Mouse (Mus musculus) spleen, adult 2 months (tissue): Measurements from ENCODE around the gene Tnf. TPM values are rescaled to one million over a fixed set of nuclear protein-coding genes. Genes with fewer than 3 reads are reported as not detected.

Experiments used
- DNase-seq, 2 experiments: peaks; one replicate each; pipeline versions ENCODE4 v3.0.0 to v3.0.0-alpha.2; 2012 to 2021; ENCODE audit warnings: low spot score in 2 of 2, low read depth in 1 of 2
- H3K27ac ChIP-seq: fragments of 200-500 bp; 2 replicates; pipeline ENCODE4 v1.5.1; 2012; ENCODE audit warnings: low read length, inconsistent platforms; ENCODE audit not compliant: insufficient read depth
- H3K27me3 ChIP-seq: fragments of 200-500 bp; 2 replicates; pipeline ENCODE4 v1.6.1; 2012; ENCODE audit warnings: mild to moderate bottlenecking, moderate library complexity, low read length, inconsistent platforms; ENCODE audit not compliant: control insufficient read depth, insufficient read depth
- H3K36me3 ChIP-seq: fragments of 200-500 bp; 2 replicates; pipeline ENCODE4 v1.6.1; 2012; ENCODE audit warnings: mild to moderate bottlenecking, low read length, inconsistent platforms; ENCODE audit not compliant: control insufficient read depth, insufficient read depth
- H3K4me1 ChIP-seq: fragments of 200-500 bp; 2 replicates; pipeline ENCODE4 v1.6.1; 2011; ENCODE audit warnings: inconsistent platforms; ENCODE audit not compliant: control insufficient read depth, insufficient read depth, insufficient read length
- H3K4me3 ChIP-seq: fragments of 200-500 bp; 2 replicates; pipeline ENCODE4 v1.5.1; 2011; ENCODE audit warnings: mild to moderate bottlenecking, inconsistent platforms; ENCODE audit not compliant: insufficient read depth, insufficient read length; ENCODE audit errors: extremely low read depth
- CTCF ChIP-seq: fragments of 200-500 bp; IDR thresholded peaks from 2 replicates; pipeline ENCODE4 v1.5.1; 2011; ENCODE audit warnings: mild to moderate bottlenecking, inconsistent platforms; ENCODE audit not compliant: insufficient read depth, insufficient read length, insufficient replicate concordance; ENCODE audit errors: extremely low read depth
- POLR2A ChIP-seq: fragments of 200-500 bp; IDR thresholded peaks from 2 replicates; pipeline ENCODE4 v1.6.1; 2011; ENCODE audit warnings: low read depth, low read length, inconsistent platforms
- WGBS: fragments of 180-500 bp; shearing (Covaris S2); methylation state at CpG from one replicate; pipeline ENCODE4 v1.1.7; 2018; 5-methylcytosine and 5-hydroxymethylcytosine counted together
- polyA plus RNA-seq: library from polyadenylated mRNA; depleted of rRNA; stranded (reverse); fragments of >200 nt; gene quantifications from 2 replicates; pipeline ENCODE4 v1.2.3, GENCODE M21; 2012

Tnf gene
- polyA plus RNA-seq, 1 experiment = 7.5 TPM

DNA sequence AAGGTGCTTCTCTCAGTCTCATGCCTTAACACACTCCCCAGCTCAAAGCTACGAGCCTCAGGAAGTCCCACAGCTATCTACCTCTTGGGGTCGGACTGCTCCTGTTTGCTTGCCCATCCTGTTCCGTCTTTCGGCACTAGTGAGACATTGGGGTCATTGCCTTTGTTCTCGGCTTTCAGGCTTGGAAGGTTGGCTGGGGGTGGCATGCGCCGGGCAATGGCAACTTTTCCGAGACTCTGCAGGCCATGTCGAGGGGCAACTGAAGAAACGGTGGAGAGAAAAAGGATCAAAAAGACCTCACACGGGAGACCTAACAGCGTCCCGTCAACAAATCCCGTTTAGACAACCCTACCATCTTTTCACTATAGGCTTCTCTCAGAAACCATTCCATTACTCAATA, 39.7 kb downstream of the Tnf start:
- no peak overlapping the region for H3K4me3 ChIP-seq
- H3K4me1 ChIP-seq = peaks cover 6% of the 10 kb centered on the region; the same call in 1 of the 2 replicates
- H3K36me3 ChIP-seq = peaks cover 47% of the 10 kb centered on the region
- no peak for TF ChIP-seq CTCF
- TF ChIP-seq POLR2A = no peak
- H3K27ac ChIP-seq = no peak overlapping the region
- no peaks in the 10 kb centered on the region for H3K27me3 ChIP-seq
- WGBS = 80% methylated on average over 14 of the region's 14 CpGs
- DNase-seq = no peak

DNA sequence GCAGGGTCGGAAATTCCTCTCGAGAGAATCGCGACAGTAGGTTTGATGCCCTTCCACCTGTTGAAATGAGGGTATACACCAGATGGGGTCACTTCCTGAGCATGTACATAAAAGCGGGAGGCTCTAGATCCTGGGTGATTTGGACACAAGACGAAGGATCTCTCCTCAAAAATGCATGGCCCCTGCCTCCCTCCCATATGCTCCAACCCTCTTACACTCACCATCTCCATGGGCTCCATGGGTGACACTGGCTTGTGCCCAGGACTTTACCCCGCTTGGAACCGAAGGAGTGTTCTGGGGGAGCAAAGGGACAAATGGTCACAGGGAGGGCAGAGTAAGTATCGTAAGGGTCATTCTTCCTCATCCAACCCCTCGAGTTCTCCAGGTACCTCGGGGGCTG, 40.4 kb downstream of the Tnf start:
- no peak for DNase-seq
- peaks cover 54% of the 10 kb centered on the region for H3K36me3 ChIP-seq
- 86% methylated on average over 11 of the region's 11 CpGs for WGBS
- peaks cover 6% of the 10 kb centered on the region; the same call in 1 of the 2 replicates for H3K4me1 ChIP-seq
- TF ChIP-seq POLR2A (no peak), CTCF (no peak)
- no peak overlapping the region for H3K27ac ChIP-seq
- no peaks in the 10 kb centered on the region for H3K27me3 ChIP-seq
- H3K4me3 ChIP-seq = no peak overlapping the region

DNA sequence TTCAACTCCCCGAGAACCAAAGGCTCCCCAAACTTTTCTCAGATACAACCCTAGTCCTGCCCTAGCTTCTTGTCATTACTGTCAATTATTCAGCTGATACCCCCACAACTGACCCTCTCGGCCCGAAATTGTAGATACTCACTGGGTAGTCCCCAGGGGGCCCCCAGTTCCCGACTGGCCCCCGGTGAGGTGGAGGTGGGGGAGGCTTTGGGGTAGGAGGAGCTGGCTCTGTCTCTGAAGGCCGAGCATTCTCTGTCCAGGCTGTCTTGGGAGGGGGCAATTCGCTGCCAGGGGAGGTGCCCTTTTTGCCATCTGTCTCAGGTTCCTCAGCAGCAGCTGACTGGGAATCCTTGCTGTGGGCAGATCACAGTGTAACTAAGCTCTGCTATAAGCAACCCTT, 42.2 kb downstream of the Tnf start:
- Histone ChIP-seq H3K36me3 (peaks cover 72% of the 10 kb centered on the region), H3K4me1 (peaks cover 6% of the 10 kb centered on the region; the same call in 1 of the 2 replicates), H3K27ac (no peak overlapping the region), H3K4me3 (no peak overlapping the region), H3K27me3 (no peaks in the 10 kb centered on the region)
- TF ChIP-seq POLR2A = no peak
- TF ChIP-seq CTCF = no peak
- DNase-seq = no peak
- WGBS = 94% methylated on average over 7 of the region's 7 CpGs

DNA sequence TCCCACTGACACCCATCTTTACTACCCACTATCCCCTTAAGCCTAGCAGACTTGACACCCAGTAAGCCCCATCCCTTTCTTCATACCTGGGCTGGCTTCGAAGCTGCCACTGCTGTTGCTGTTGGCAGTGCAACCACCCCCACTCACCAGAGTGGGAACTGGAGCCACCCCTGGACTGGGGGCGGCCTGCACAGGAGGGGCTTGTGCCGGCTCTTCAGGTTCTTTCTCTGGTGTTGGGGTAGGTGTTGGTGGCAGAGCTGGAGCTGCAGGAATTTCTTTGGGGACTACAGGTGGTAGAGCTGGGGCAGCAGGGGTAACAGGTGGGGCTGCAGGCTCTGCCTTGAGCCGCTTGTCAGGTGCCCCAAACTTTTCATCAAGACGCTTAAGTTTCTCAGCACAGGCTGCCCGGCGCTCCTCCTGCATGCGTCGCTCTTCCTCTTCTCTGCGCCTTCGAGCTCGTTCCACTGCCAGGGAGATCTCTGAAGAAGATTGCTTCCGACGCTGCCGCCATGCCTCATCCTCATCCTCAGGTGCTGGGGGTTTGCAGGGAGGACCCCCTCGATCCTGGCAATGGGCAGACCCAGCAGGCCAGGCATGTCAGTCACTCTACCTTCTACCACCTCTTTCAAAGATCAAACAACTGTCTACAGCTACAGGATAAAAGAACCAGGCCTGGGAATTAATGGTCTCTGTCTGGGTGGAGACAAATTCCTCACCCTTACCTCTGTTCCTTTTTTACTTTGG, 42.8 kb downstream of the Tnf start:
- Histone ChIP-seq H3K36me3 (peaks cover 78% of the 10 kb centered on the region), H3K27ac (no peak overlapping the region), H3K4me3 (no peak overlapping the region), H3K4me1 (peaks cover 6% of the 10 kb centered on the region; the same call in 1 of the 2 replicates), H3K27me3 (no peaks in the 10 kb centered on the region)
- no peak for DNase-seq
- no peak for TF ChIP-seq CTCF
- TF ChIP-seq POLR2A = no peak
- 97% methylated on average over 16 of the region's 16 CpGs for WGBS

DNA sequence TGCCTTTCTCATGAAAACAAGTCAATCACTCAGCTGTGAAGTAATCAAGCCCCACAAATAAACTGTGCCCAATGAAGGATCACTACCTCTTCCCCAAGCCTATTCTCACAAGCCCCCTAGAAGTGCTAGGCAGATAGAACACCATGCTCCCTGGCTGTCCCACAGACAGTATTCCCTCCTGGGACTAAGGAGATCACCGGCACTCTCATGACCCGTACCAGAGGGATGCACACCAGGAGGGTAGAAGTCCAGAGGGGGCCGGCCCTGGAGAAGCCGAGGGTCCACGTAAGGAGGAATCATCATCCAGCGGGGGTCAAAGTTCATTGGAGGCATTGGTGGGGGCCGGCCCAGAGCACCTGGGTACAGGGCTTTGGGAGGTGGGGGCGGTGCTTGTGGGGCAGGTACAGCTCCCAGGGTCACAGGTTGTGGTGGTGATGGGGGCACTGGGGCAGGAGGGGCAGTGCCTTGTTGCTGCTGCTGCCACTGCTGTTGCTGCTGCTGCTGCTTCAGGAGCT, 44.1 kb downstream of the Tnf start:
- TF ChIP-seq CTCF = no peak
- no peak for TF ChIP-seq POLR2A
- 93% methylated on average over 8 of the region's 8 CpGs for WGBS
- Histone ChIP-seq H3K27me3 (no peaks in the 10 kb centered on the region), H3K36me3 (peaks cover 91% of the 10 kb centered on the region), H3K4me1 (peaks cover under 1% of the 10 kb centered on the region; the same call in 1 of the 2 replicates), H3K27ac (no peak overlapping the region), H3K4me3 (no peak overlapping the region)
- DNase-seq = no peak

DNA sequence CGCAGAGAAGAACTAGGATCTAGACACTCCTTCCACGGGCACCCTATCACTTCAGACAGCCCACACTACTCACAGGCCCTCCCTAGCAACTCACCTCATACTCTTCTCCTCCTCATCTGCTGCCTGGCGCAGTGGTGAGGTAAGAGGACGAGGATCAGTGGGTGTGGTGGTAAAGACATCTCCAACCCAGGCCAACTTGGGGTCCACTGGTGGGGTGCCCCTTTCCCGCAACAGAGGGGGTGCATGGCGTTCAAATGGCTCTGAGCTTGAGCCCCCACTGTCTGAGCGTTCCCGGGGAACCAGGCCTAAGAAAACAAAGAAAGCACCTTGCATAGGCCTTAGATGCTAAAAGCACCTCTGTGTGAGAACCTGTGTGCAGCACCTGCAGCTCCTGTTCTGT, 44.6 kb downstream of the Tnf start:
- Histone ChIP-seq H3K4me3 (no peak overlapping the region), H3K27ac (no peak overlapping the region), H3K27me3 (no peaks in the 10 kb centered on the region), H3K4me1 (no peaks in the 10 kb centered on the region), H3K36me3 (peaks cover 96% of the 10 kb centered on the region)
- no peak for DNase-seq
- no peak for TF ChIP-seq CTCF
- no peak for TF ChIP-seq POLR2A
- WGBS = 88% methylated on average over 8 of the region's 8 CpGs
